Mouse (Mus musculus): ENCODE measurements around the gene Itga9. TPM values are rescaled to one million over a fixed set of nuclear protein-coding genes. Genes with fewer than 3 reads are reported as not detected.

The Itga9 gene
- 6.6 and 7.4 TPM in 2 replicates for polyA plus RNA-seq (2016; fragmentation: Nextera tagmentation; extraction: Ambion mirVana)

DNA sequence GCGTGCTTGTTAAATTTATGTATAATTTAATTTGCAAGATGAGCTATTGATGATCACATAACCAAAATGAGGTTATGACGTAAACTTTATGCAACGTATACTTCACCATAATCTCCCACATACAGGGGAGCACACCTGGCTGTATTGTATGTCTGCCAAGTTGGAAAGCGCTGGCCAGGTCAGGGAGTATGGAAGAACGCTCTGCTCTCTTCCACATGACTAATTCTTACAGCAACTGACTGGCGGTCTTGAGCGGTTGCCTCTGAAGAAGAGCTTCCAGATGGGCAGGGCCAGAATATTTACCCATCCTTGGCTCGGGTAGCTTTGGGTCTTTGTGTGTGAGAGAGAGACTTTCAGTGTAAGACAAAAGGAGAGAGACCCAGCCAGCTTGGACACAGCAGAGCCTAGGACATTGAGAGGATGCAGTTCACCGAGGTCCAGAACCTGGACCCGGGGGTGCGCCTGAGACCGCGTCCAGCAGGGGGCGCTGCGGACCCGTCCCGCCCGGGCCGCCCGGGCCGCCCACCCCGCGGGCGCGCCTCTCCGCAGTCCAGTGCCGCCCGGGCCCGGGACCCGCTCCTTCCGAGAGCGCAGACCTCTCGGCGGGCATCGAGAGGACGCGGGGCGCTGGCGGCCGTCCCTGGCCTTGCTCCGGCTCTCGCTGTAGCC is at the start of gene Itga9:
TSS of gene Itga9 (plus strand) at position 543 of the 669 bp plus-strand sequence.
- H3K9ac ChIP-seq = peak within 1 kb of the TSS; percentile 57
- H3K4me2 ChIP-seq = peak within 1 kb of the TSS; percentile 75
- H3K27ac ChIP-seq = peak within 1 kb of the TSS; percentile 48; the same call in 1 of the 2 replicates
- H3K36me3 ChIP-seq = no peaks in the 10 kb centered on the region
- 10% methylated on average over 42 of the region's 42 CpGs for WGBS (ENCODE audit: insufficient replicate concordance)
- H3K27me3 ChIP-seq (replicated peaks) = peaks cover 61% of the 10 kb centered on the region
- peak; percentile 60; the same call in 1 of the 2 replicates for ATAC-seq
- H3K9me3 ChIP-seq (replicated peaks) = no peaks in the 10 kb centered on the region
- peaks cover 13% of the 10 kb centered on the region for H3K4me1 ChIP-seq
- peak within 1 kb of the TSS; percentile 63 for H3K4me3 ChIP-seq

DNA sequence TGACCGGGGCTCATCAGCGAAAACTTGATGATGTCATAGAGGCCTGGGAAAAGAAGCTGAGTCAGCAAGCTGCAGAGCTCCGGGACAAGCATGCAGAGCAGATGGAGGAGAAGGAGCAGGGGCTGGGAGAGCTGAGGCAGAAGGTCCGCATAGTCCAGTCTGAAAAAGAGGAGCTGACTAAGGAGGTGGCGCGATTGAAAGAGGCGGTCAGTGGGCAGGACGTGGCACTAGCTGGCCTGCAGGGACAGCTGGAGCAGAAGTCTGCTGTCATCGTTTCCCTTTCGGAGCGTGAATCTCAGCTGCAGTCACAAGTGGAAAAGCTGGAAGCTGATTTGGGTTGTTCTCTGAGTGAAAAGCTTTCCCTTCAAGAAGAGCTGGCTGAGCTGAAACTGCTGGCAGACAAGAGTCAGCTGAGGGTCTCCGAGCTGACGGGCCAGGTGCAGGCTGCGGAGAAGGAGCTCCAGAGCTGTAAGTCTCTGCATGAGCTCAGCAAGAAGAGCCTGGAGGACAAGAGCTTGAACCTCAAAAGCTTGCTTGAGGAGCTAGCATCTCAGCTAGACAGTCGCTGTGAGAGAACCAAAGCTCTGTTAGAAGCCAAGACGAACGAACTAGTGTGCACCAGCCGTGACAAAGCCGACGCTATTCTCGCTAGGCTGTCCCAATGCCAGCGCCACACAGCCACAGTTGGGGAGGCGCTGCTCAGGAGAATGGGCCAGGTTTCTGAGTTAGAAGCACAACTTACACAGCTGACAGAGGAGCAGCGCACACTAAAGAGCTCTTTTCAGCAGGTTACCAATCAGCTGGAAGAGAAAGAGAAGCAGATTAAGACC is 49.3 kb upstream of the Itga9 start:
- 90% methylated on average over 24 of the region's 24 CpGs for WGBS (ENCODE audit: insufficient replicate concordance)
- 0 out of 2 replicates have a peak, but pooled peaks have one; percentile 18 for ATAC-seq
- Histone ChIP-seq H3K4me2 (no peak overlapping the region), H3K4me1 (no peaks in the 10 kb centered on the region), H3K4me3 (no peak overlapping the region), H3K27ac (no peak overlapping the region), H3K9ac (no peak overlapping the region), H3K36me3 (peaks cover 92% of the 10 kb centered on the region), H3K27me3 (replicated peaks) (no peaks in the 10 kb centered on the region), H3K9me3 (replicated peaks) (no peaks in the 10 kb centered on the region)

DNA sequence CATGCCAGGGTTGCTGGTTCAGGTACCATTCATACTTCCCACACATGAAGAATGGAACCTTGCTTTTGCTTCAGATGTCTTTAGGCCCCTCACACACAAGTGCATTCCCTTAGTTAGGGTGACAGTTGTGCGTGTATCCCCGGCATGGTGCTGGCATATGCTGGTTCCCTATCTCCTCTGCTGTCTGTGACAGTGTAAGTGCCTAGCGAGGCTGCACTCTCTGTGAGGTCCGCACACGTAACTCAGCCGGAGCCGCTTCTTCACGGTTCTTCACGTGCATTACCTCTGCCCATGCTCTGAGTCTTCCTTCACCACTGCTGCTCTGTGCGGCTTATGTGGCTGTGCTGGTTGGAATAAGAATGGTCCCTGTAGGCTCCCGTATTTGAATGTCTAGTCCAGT is 43.1 kb upstream of the Itga9 start:
- H3K9me3 ChIP-seq (replicated peaks) = no peaks in the 10 kb centered on the region
- no peak overlapping the region for H3K4me2 ChIP-seq
- H3K4me3 ChIP-seq = no peak overlapping the region
- peaks cover 96% of the 10 kb centered on the region for H3K36me3 ChIP-seq
- H3K27ac ChIP-seq = no peak overlapping the region
- no peaks in the 10 kb centered on the region for H3K27me3 ChIP-seq (replicated peaks)
- WGBS (ENCODE audit: insufficient replicate concordance) = 92% methylated on average over 11 of the region's 11 CpGs
- no peak for ATAC-seq
- H3K4me1 ChIP-seq = no peaks in the 10 kb centered on the region
- no peak overlapping the region for H3K9ac ChIP-seq

DNA sequence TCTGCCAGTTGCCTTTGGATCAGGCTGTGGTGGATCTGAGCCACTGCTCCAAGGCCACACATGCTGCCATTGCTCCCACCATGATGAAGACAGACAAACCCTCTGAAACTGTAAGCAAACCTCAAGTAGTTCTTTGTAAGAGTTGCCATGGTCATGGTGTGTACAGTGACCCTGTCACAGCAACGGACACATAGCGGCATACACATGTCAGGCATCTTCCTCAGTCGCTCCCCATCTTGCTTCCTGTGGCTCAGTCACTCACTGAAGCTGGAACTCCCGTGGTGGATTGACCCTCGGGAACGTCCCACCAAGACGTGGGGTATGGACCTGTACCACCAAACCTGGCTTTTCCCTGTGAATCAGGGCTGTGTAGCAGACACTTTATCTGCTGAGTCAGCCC is 42.6 kb upstream of the Itga9 start:
- no peak overlapping the region for H3K9ac ChIP-seq
- no peaks in the 10 kb centered on the region for H3K9me3 ChIP-seq (replicated peaks)
- no peak overlapping the region for H3K4me2 ChIP-seq
- H3K27ac ChIP-seq = no peak overlapping the region
- ATAC-seq = no peak
- WGBS (ENCODE audit: insufficient replicate concordance) = 86% methylated on average over 7 of the region's 7 CpGs
- no peaks in the 10 kb centered on the region for H3K4me1 ChIP-seq
- H3K36me3 ChIP-seq = peaks cover 92% of the 10 kb centered on the region
- H3K27me3 ChIP-seq (replicated peaks) = no peaks in the 10 kb centered on the region
- no peak overlapping the region for H3K4me3 ChIP-seq

DNA sequence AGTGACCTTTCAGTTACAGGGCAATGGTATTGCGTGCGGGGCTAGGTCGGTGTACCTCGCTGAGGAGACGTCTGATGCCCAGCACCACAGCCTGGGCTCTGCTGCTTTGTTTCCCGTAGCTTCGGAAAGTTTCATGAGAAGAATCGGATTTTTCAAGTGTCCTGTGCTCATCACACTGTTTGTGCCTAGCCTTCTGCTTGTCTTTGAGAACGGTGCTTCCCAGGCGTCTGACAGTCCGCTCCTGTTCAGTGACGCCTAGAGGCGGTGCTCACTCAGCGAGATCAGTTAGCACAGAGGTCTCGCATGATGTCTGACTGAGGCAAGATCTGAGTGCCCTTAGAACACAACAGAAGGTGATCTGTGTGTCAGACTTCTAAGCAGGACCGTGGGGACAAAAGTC is 41.8 kb upstream of the Itga9 start:
- 89% methylated on average over 16 of the region's 16 CpGs for WGBS (ENCODE audit: insufficient replicate concordance)
- Histone ChIP-seq H3K4me3 (no peak overlapping the region), H3K9ac (no peak overlapping the region), H3K36me3 (peaks cover 92% of the 10 kb centered on the region), H3K9me3 (replicated peaks) (no peaks in the 10 kb centered on the region), H3K4me1 (no peaks in the 10 kb centered on the region), H3K4me2 (no peak overlapping the region), H3K27me3 (replicated peaks) (no peaks in the 10 kb centered on the region), H3K27ac (no peak overlapping the region)
- ATAC-seq = no peak

DNA sequence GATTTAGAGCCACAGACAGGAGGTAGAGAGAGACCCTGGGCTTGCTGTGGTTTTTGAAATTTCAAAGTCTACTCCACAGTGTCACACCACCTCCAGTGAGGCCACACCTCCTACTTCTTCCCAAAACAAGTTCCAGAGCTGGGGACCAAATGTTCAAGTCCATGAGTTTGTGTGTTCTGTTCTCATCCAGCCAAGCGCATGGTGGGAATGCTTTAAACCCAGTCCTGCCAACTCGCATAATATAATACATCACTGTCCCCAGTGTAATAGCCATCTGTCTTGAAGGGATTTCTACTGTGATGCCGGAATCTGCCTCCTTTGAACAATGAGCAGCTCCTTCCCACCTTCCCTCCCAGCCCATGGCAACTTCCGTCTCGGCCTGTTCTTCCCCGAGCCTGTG is 37.2 kb upstream of the Itga9 start:
- no peak for ATAC-seq
- H3K4me1 ChIP-seq = no peaks in the 10 kb centered on the region
- H3K36me3 ChIP-seq = peaks cover 87% of the 10 kb centered on the region
- H3K27me3 ChIP-seq (replicated peaks) = no peaks in the 10 kb centered on the region
- no peak overlapping the region for H3K27ac ChIP-seq
- H3K4me2 ChIP-seq = no peak overlapping the region
- H3K9ac ChIP-seq = no peak overlapping the region
- whole genome bisulfite sequencing (ENCODE audit: insufficient replicate concordance) = 84% methylated on average over 6 of the region's 6 CpGs
- no peaks in the 10 kb centered on the region for H3K9me3 ChIP-seq (replicated peaks)
- H3K4me3 ChIP-seq = no peak overlapping the region

DNA sequence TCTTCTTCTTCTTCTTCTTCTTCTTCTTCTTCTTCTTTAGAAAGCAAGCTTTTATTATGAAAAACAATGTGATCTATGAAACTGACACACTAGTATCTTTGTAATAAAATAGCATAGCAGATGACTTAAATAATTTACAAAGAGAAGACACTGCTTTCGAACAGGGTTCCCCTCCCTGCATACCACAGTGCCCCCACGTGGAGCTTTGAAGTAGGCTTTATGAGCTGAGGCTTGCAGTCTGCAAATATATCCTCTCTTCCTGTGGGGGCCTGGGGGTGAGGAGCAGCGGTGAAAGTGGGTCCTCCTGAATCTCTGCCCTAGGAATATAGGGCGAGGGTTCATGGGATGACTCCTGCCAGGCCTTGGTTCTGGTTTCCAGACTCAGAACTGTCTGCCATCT is 35.6 kb upstream of the Itga9 start:
- no peak for ATAC-seq
- Histone ChIP-seq H3K27me3 (replicated peaks) (no peaks in the 10 kb centered on the region), H3K27ac (no peak overlapping the region), H3K9ac (no peak overlapping the region), H3K4me3 (no peak overlapping the region), H3K4me1 (no peaks in the 10 kb centered on the region), H3K9me3 (replicated peaks) (no peaks in the 10 kb centered on the region), H3K4me2 (no peak overlapping the region), H3K36me3 (peaks cover 86% of the 10 kb centered on the region)
- WGBS (ENCODE audit: insufficient replicate concordance) = 65% methylated on average over 4 of the region's 4 CpGs

DNA sequence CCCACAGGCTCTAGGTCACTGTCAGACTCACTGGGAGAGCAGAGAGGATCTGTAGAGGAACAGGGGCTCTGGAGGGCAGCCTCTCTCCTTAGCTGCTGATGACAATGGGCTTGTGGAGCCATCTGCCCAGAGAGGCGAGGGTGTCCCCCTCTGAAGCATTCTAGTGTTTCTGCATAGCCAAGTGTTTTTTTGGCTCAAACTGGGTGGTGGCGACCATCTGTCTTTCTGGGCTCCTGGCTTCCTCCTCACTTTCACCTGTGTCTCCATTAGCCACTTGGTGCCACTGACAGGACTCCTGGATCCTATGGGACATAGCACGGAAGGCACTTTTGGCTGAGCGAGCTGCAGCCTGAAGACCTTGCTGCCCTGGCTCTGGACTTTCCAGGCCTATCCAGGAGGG is 34.8 kb upstream of the Itga9 start:
- WGBS (ENCODE audit: insufficient replicate concordance) = 85% methylated on average over 4 of the region's 4 CpGs
- Histone ChIP-seq H3K9ac (no peak overlapping the region), H3K4me2 (no peak overlapping the region), H3K4me1 (no peaks in the 10 kb centered on the region), H3K9me3 (replicated peaks) (no peaks in the 10 kb centered on the region), H3K36me3 (peaks cover 86% of the 10 kb centered on the region), H3K27ac (no peak overlapping the region), H3K27me3 (replicated peaks) (no peaks in the 10 kb centered on the region), H3K4me3 (no peak overlapping the region)
- ATAC-seq = no peak

DNA sequence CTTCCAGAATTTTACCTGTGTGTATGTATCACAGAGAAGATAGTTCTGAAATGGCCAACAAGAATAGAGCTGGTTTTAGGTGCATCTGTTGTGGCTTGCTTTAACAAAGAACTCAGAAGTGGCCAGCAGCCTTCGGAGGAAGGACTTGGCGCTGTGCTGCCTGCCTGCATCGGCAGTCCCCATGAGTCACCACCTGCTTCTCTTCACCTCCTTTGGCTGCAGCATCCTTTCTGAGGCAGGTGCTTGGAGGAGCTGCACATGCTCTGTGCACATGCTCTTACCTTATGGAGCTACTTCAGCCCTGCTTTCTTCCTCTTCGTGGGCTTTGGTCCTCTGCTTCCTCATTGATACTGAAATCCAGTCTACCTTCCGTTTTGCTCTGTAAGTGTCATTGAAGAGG is 31.6 kb upstream of the Itga9 start:
- no peak overlapping the region for H3K9ac ChIP-seq
- no peaks in the 10 kb centered on the region for H3K9me3 ChIP-seq (replicated peaks)
- no peak overlapping the region for H3K4me2 ChIP-seq
- 72% methylated on average over 5 of the region's 5 CpGs for WGBS (ENCODE audit: insufficient replicate concordance)
- H3K27me3 ChIP-seq (replicated peaks) = no peaks in the 10 kb centered on the region
- peaks cover 87% of the 10 kb centered on the region for H3K36me3 ChIP-seq
- H3K4me1 ChIP-seq = no peaks in the 10 kb centered on the region
- no peak overlapping the region for H3K4me3 ChIP-seq
- ATAC-seq = no peak
- no peak overlapping the region for H3K27ac ChIP-seq

DNA sequence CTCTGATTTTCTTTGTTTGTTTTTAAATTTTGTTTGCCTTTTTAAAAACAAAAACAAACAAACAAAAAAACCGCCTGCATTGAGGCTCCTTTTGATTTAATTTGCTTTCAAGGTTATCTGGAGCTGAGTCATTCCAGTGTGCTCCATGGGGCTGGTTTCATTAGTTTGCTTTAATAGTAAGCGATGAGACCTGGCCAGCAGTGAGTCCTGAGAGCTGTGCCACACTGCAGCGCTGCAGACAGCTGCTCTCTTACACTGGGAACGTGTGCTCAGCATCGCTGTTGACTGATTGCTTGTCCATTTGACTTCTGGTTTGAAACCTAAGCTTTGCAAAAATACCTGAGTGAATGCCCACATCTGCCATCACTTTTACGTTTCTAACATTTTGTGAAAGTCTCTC is 26.1 kb upstream of the Itga9 start:
- Histone ChIP-seq H3K36me3 (peaks cover 81% of the 10 kb centered on the region), H3K9ac (no peak overlapping the region), H3K27me3 (replicated peaks) (no peaks in the 10 kb centered on the region), H3K27ac (no peak overlapping the region), H3K4me2 (no peak overlapping the region), H3K9me3 (replicated peaks) (no peaks in the 10 kb centered on the region), H3K4me3 (no peak overlapping the region), H3K4me1 (peaks cover 6% of the 10 kb centered on the region)
- WGBS (ENCODE audit: insufficient replicate concordance) = 80% methylated on average over 6 of the region's 6 CpGs
- ATAC-seq = no peak

DNA sequence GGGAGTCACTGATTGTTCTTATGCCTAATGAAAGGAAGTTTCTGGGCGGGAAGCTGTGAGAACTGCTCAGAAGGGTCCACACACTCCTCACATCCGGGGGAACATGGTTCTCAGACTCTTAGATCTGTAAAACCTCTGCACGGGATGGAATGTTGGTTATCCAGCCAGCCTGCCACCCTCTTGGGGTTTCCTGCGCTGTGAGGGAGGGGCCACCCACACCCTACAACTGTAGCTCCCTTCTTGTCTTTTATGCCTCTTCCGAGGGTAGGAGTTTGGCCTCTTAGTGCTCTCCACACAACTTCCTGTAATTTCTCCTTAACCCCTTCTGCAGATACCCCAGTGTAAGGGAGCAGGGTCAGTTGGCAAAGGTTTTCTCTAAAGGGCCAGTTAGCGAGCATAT is 23.7 kb upstream of the Itga9 start:
- no peaks in the 10 kb centered on the region for H3K9me3 ChIP-seq (replicated peaks)
- peaks cover 18% of the 10 kb centered on the region for H3K4me1 ChIP-seq
- no peak overlapping the region for H3K4me3 ChIP-seq
- H3K9ac ChIP-seq = no peak overlapping the region
- WGBS (ENCODE audit: insufficient replicate concordance) = 33% methylated on average over 6 of the region's 6 CpGs
- no peak overlapping the region for H3K4me2 ChIP-seq
- no peaks in the 10 kb centered on the region for H3K27me3 ChIP-seq (replicated peaks)
- H3K36me3 ChIP-seq = peaks cover 61% of the 10 kb centered on the region
- no peak overlapping the region for H3K27ac ChIP-seq
- ATAC-seq = peak; percentile 57

DNA sequence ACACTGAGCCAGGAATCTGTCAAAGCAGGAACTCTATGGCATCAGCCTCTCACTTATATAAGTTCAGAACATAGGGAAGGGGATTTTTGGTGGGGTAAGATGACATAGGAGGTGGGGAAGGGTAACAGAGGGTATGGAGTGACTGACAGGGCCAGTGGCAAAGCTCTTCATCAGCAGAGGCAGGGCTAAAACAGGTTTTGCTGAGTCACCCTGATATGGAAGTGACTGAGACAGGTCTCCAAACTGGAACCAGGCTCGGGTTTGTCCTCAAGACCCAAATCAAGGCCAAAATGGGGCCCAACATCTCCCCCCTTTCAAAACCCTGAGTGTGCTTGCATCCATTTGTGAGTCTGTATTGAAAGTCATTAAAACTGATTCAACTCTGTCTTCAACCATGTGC is 21.7 kb upstream of the Itga9 start:
- Histone ChIP-seq H3K9ac (no peak overlapping the region), H3K27me3 (replicated peaks) (no peaks in the 10 kb centered on the region), H3K4me1 (peaks cover 22% of the 10 kb centered on the region), H3K4me2 (no peak overlapping the region), H3K36me3 (peaks cover 41% of the 10 kb centered on the region), H3K9me3 (replicated peaks) (no peaks in the 10 kb centered on the region), H3K4me3 (no peak overlapping the region), H3K27ac (no peak overlapping the region)
- ATAC-seq = no peak
- 39% methylated on average over 1 of the region's 1 CpGs for WGBS (ENCODE audit: insufficient replicate concordance)
